Mouse (Mus musculus) cerebellum, adult 11-12 months (tissue): Measurements from ENCODE around the gene Snai3.

Source experiments
- DNase-seq: peaks from one replicate; pipeline ENCODE4 v3.0.0; 2022

Snai3 gene

GRCm38 (mm10) chr8:122460524-122461472, at the start of gene Snai3:
Gene Snai3, minus strand, starts transcription at chr8:122460733.
- peak; percentile 72 for DNase-seq

DNA sequence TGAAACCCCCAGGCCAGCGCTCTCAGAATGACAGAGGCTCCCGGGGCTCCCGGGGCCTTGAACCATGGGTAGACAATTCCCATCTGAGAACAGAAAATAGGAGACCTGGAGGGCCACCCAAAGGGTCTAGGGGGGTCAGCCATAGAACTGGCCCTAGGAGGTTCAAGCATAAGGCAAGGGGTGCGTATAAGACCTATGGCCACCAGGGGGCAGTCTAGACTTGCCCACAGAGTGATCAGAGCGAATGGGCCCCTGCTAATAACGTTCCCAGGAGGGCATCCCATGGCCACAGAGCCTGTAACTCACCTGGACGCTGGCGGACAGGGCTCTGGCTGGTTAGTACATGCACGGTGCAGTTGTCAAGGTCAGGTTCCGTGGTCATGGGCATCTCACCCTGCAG, 40.3 kb upstream of the Snai3 start:
- peak; percentile 72 for DNase-seq

DNA sequence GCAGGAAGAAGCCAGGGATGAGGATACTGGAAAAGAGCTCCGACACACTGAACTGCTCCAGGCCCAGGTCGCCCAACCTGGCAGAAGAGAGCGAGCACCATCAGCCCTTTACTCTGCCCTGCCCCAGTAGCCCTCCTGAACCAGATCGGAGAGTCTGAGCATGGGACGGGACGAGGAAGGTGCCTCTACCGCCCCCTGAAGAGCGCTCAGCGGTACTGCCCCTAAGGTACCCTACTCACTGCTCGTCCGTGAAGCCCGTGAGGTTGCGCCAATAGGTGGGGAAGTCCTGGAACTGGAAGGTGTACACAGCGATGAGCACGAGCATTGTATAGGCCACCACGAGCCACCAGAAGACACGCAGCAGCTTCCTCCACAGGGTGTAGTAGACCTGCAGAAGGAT, 37.4 kb upstream of the Snai3 start:
- DNase-seq = no peak

DNA sequence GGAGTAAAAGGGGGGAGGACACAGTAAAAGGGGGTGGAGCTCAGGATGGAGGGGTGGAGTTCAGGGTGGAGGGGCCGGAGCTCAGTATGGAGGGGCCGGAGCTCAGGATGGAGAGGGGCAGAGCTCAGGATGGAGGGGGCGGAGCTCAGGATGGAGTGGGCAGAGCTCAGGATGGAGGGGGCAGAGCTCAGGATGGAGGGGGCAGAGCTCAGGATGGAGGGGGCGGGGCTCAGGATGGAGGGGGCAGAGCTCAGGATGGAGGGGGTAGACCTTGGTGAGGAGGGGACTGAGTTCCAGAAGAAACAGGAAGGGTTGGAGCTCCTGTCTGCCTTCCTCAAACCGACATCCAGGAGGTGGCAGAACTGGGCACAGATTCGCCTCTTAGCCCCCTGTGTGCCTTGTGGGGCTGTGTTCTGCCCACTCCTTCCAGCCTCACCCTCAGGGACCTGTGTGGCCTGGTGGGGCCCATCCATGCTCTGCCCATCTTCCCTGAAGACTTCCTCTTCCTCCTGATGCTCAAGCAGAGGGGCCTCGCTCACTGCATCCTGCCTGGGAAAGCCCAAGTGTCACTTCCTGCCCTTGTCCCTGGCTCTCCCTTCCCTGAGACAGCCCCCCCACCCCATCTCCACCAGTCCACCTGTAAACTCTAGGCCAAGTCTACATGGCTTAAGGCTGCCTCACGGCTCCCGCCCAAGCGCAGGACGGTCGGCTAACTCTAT, 36.6 kb upstream of the Snai3 start:
- no peak for DNase-seq

- DNase-seq = no peak
These were observed 27.9 kb upstream of the Snai3 start for GRCm38 (mm10) chr8:122488387-122488786.

- DNase-seq = no peak
These were observed 24.3 kb upstream of the Snai3 start for GRCm38 (mm10) chr8:122484831-122485230.

DNA sequence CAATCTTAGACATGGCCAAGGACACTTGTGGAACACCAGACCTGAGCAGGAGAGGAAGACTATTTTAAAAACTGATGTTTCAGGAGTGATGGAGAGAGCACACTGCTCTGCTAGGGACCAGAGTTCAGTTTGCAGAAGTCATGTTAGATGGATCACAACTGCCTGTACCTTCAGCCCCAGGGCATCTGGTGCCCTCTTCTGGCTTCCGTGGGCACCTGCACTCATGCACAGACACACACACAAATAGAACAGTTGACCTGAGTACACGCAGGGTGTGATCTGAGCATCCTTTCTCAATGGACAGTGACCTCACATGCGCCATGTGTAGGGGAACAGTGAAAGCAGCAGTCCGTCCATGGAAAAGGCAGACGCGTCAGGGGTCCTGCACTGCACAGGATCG, 23.3 kb upstream of the Snai3 start:
- DNase-seq = no peak

GRCm38 (mm10) chr8:122482448-122482847, 21.9 kb upstream of the Snai3 start:
- DNase-seq = no peak

GRCm38 (mm10) chr8:122475580-122476320, 15.2 kb upstream of the Snai3 start, which contains the start of the genes Rnf166 and Ctu2:
Gene Rnf166, minus strand, starts transcription at chr8:122476064.
Gene Ctu2, plus strand, starts transcription at chr8:122476143.
- peak; percentile 87 for DNase-seq

DNA sequence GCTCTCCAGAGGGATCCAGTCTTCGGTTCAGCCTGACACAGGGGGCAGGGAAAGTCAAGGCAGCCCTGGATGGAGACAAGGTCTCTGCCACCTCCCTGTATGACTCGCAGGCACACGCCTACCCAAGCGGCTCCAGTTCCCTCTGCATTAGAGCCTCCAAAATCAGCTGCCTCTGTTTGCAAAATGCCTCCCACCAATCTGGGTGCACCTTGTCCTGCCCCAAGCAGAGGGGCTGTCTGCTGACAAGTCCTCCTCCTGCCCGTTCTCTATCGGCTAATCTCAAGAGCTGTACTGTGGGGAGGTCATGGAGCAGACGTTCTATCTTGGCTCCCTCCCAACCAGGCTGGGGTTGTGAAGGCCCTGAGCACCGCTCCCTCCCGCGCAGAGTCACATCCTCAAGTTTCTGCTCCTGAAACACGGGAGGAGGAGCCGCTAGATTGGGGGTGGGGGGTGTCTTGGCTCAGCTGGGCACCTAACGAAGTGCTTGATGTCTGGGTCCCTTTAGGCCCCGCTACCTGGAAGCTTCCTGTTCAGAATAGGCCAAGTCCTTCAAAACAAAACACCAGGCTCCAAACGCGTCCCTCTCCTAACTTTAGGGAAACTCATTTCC, 14.5 kb upstream of the Snai3 start:
- DNase-seq = peak; percentile 60

GRCm38 (mm10) chr8:122473911-122474421, 13.4 kb upstream of the Snai3 start:
- no peak for DNase-seq

GRCm38 (mm10) chr8:122470691-122471090, 10.2 kb upstream of the Snai3 start:
- DNase-seq = no peak

DNA sequence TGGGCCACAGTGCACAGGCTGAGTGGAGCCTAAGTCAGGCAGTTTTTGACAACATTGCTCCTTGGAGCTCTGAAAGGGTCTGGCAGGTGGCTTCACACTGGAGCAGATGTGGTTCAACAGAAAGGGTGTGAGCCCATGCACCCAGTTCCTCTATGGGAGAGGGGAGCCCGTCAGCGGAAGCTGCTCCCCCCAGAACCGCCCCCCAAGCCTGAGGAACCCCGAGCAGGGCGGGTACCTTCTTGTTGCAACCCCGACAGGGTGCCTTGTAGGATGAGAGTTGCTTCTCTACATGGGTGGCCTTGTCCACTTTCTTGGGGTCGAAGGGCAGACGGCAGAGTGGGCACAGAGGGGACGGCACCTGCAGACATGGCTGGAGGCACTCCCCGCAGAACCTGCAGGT, 9.4 kb upstream of the Snai3 start:
- DNase-seq = no peak

DNA sequence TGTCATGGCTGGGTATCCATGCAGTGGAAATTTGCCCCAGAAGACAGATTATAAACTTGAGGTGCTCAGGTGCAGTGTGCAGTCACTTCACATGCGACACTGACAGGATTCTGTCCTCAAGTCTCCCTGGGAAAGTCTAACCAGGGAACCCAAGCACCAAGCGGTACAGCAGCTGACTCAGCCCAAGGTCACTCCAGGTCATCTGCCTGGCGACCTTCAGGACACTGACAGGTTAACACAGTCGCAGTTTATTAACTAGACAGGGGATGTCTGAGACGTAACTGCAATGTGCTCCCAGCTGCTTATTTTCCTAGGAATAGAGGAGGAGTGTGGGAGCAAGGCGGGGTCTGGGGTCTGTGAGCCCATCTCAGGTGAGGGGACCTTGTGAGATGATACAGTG, 8.9 kb upstream of the Snai3 start:
- DNase-seq = no peak

GRCm38 (mm10) chr8:122467816-122468215, 7.3 kb upstream of the Snai3 start:
- no peak for DNase-seq

DNA sequence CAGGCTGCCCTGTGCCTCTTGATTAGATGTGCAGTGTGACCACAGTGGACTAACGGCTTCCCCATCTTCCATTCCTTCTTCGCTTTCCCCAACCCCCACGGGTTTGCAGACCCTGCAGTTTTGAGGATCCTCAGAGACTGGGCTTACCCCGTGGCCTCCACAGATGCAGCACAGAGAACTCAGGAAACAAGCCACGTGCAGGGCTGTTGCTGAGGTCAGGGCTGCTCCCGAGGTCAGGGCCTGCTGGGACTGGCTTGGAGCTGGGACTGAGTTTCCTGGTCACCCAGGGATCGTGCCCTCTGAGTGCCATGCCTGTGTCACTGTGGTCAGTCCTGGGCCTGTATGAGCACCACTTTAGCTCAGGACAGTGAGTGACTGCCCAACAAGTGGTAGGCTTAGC, 4.5 kb upstream of the Snai3 start:
- DNase-seq = no peak

DNA sequence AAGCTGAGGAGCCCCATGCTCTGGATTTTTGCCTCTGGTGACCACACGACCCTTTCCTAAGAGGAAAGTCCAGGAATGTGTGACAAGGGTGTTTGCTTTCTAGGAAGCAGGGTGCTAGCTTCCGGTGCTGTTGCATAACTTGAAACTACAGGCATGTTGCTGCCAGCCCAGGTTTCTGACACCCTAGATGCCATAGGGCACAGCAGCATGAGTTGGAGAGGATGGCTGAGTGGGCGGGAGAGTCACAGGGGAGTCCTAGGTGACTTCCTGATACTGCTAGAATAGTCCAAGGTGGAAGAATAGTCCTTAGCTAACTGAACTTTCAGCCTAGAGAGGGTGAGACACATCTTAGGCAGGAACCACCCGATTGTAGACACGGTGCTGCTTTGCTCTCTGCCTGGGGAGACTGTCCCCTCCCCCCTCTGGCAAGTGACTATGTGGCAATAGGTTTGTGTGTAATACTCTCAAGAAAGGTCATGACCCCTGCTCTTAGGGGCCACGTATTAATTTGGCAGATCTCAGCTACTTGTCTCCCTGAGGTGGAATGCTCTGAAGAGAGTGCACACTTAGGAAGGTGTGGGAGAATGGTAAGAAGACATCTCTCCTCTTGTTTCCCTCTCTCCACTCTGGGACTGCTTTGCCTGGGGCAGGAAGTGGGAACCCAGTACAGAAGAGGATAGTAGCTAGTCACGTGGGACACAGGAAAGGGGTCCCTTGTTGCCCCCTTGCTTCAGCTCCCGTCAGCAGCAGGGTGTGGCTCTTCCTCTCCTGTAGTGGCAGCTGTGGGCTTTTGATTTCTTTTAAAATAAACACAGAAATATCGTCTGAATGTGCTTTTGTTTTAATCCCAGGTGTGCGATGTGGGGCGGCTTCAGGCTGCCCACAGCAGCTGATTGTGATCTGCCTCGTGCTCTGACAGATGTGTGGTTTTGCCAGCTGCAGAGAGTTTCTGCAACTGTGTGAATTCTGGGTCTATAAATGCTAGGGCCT, 3.4 kb upstream of the Snai3 start:
- DNase-seq = no peak

DNA sequence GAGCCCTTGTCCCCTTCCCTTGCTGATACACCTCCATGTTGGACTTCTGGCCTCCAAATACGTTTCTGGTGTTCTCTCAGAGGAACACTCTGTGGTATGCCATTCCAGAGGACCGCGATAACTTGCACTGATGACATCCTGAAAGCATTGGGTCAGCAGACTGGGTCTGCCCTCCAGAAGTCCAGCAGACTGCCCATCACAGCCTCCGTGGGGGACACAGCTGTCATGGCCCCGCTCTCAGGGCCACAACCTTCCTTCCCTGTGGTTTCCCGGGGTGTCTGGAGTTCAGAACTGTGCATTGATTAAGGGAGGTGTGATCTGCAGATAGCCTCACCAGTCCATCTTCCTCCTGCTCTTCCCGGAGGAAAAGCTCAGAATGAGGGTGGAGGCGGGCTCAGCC, 2.0 kb upstream of the Snai3 start:
- DNase-seq = no peak

DNA sequence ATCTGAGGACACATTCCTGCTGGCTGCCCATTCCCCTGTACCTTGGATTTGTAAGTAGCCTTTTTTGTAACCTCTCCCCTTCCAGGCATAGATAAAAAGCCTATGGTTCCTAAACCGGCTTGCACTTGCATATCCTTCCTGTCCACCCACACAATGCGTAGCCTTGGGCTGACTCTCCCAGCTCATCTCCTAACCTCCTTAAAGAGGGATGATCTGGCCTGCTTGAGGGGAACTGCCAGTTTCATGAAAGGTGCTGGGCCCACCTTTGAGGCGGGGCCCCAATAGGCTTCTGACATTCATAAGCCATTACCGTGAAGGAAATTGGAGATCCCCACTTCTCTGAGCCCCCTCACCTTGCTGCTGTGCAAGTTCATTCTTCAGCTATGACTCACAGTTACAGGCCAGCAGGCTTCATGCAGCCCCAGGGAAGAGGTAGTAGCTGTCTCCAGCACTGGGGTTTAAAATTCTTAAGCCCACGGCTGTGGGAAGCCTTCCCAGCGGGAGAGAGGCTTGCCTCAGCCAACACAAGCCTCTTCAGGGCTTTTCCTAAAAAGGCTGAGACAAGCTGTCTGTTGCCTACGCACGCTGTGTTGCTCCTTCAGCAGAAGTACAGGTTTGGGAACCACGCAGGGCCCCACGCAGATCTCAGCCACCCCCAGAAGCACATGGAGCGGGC, 1.1 kb upstream of the Snai3 start:
- no peak for DNase-seq

- no peak for DNase-seq
These were observed 543 bp downstream of the Snai3 start for GRCm38 (mm10) chr8:122459990-122460389.
